Comparison of ENCODE assay signal across 20 mouse cellular contexts in genomic region chr16:23308012-23308554, GRCm38 (mm10).
A peak's percentile ranks its signal among the peaks of the same experiment; 100 is the strongest.
DNase-seq lines count a peak whose midpoint lies in the region; ATAC-seq lines count a peak whose summit lies in the region.
"Had no signal": no experiment of that assay in that cellular context is flagged by ENCODE, and none has a peak within 500 bp of the region (broad histone marks: within the 10 kb centered on the region; RNA-seq: fewer than 3 reads in every experiment).

No protein-coding gene starts in this region.

- no peaks in the 10 kb centered on the region for H3K9me3 ChIP-seq in neural tube, embryonic 13.5 days
- no peaks in the 10 kb centered on the region for H3K9me3 ChIP-seq in neural tube, embryonic 15.5 days (replicated peaks)
- H3K9me3 ChIP-seq in forebrain, embryonic 15.5 days = no peaks in the 10 kb centered on the region
- H3K9me3 ChIP-seq: embryonic facial prominence, embryonic 13.5 days; midbrain, embryonic 12.5 days had no signal

- WGBS in neural tube, embryonic 13.5 days = 70% methylated on average over 4 of the region's 4 CpGs
- 76% methylated on average over 4 of the region's 4 CpGs for WGBS in neural tube, embryonic 15.5 days
- whole genome bisulfite sequencing in forebrain, embryonic 15.5 days = 87% methylated on average over 4 of the region's 4 CpGs

- no peak overlapping the region for H3K4me2 ChIP-seq in neural tube, embryonic 13.5 days
- H3K4me2 ChIP-seq in neural tube, embryonic 15.5 days = no peak overlapping the region
- no peak overlapping the region for H3K4me2 ChIP-seq in forebrain, embryonic 15.5 days (replicated peaks)
- H3K4me2 ChIP-seq: embryonic facial prominence, embryonic 13.5 days; liver, embryonic 11.5 days; midbrain, embryonic 12.5 days had no signal

- no peaks in the 10 kb centered on the region for H3K27me3 ChIP-seq in neural tube, embryonic 13.5 days
- no peaks in the 10 kb centered on the region for H3K27me3 ChIP-seq in neural tube, embryonic 15.5 days (replicated peaks)
- H3K27me3 ChIP-seq in forebrain, embryonic 15.5 days = no peaks in the 10 kb centered on the region
- H3K27me3 ChIP-seq: embryonic facial prominence, embryonic 13.5 days; midbrain, embryonic 12.5 days had no signal

- DNase-seq in CD4-positive, CD25-positive, alpha-beta regulatory T cell, adult 2 months (ENCODE audit: low read depth, low spot score) = peak; percentile 63
- DNase-seq in ZHBTc4 (ENCODE audit: low read depth, low spot score) = peak; percentile 25
- DNase-seq in yolk sac, embryonic 10.5 days (ENCODE audit: low spot score) = peak; percentile 7
- DNase-seq in gastrocnemius, postnatal 25 days = no peak
- DNase-seq: adrenal gland, adult 8-10 months; cerebellum, adult 9-11 months; forebrain, postnatal 0 days; kidney, postnatal 36 days; layer of hippocampus, adult 9-11 months; lung, adult 2 months; right cerebral cortex, postnatal 14 days; thymus, postnatal 36 days had no signal

- 0 out of 2 replicates have a peak overlapping the region, but pooled peaks have one; percentile 38 for H3K27ac ChIP-seq in neural tube, embryonic 13.5 days (replicated peaks)
- no peak overlapping the region for H3K27ac ChIP-seq in neural tube, embryonic 15.5 days (replicated peaks)
- no peak overlapping the region for H3K27ac ChIP-seq in forebrain, embryonic 15.5 days (replicated peaks)
- H3K27ac ChIP-seq: embryonic facial prominence, embryonic 13.5 days; macrophage; midbrain, embryonic 12.5 days; stomach, postnatal 0 days had no signal

- ATAC-seq in neural tube, embryonic 13.5 days (ENCODE audit: low read depth) = no peak
- no peak for ATAC-seq in neural tube, embryonic 15.5 days (ENCODE audit: low FRiP score)
- no peak for ATAC-seq in forebrain, embryonic 15.5 days (replicated peaks)
- ATAC-seq: forebrain, postnatal 0 days had no signal

- H3K4me1 ChIP-seq in neural tube, embryonic 13.5 days (replicated peaks) = peaks cover 40% of the 10 kb centered on the region
- H3K4me1 ChIP-seq in neural tube, embryonic 15.5 days = peaks cover 15% of the 10 kb centered on the region
- peaks cover 8% of the 10 kb centered on the region; the same call in 1 of the 2 replicates for H3K4me1 ChIP-seq in forebrain, embryonic 15.5 days
- H3K4me1 ChIP-seq: embryonic facial prominence, embryonic 13.5 days had no signal

- no peak overlapping the region for H3K4me3 ChIP-seq in neural tube, embryonic 13.5 days
- H3K4me3 ChIP-seq in neural tube, embryonic 15.5 days (replicated peaks) = no peak overlapping the region
- H3K4me3 ChIP-seq in forebrain, embryonic 15.5 days = no peak overlapping the region
- H3K4me3 ChIP-seq: embryonic facial prominence, embryonic 13.5 days; midbrain, embryonic 12.5 days had no signal

- H3K36me3 ChIP-seq in neural tube, embryonic 13.5 days = no peaks in the 10 kb centered on the region
- no peaks in the 10 kb centered on the region for H3K36me3 ChIP-seq in neural tube, embryonic 15.5 days
- H3K36me3 ChIP-seq in forebrain, embryonic 15.5 days = no peaks in the 10 kb centered on the region
- H3K36me3 ChIP-seq: embryonic facial prominence, embryonic 13.5 days; midbrain, embryonic 12.5 days had no signal

- H3K9ac ChIP-seq in neural tube, embryonic 13.5 days = no peak overlapping the region
- no peak overlapping the region for H3K9ac ChIP-seq in neural tube, embryonic 15.5 days (replicated peaks)
- no peak overlapping the region for H3K9ac ChIP-seq in forebrain, embryonic 15.5 days (replicated peaks)
- H3K9ac ChIP-seq: embryonic facial prominence, embryonic 13.5 days; forebrain, postnatal 0 days; midbrain, embryonic 12.5 days had no signal
